Mouse (Mus musculus) midbrain, embryonic 11.5 days (tissue): ENCODE data around the gene Ethe1. TPM values are rescaled to one million over a fixed set of nuclear protein-coding genes. Genes with fewer than 3 reads are reported as not detected.
A peak's percentile ranks its signal among the peaks of the same experiment; 100 is the strongest.

Experiments
- ATAC-seq: fragments of 200-750 bp; cut with Nextera tagmentation; 2 replicates; pipeline ENCODE4 v1.8.0; 2017; ENCODE audit warnings: moderate TSS enrichment, moderate library complexity; ENCODE audit not compliant: low FRiP score
- DNase-seq: peaks from one replicate; pipeline ENCODE4 v3.0.0; 2015; ENCODE audit warnings: low spot score; ENCODE audit errors: missing footprints
- H3K27ac ChIP-seq: fragments of 300-500 bp; sonication (generic); 2 replicates; pipeline ENCODE4 v1.5.1; 2014; ENCODE audit warnings: low read depth, low read length
- H3K27me3 ChIP-seq: fragments of 300-500 bp; sonication (generic); 2 replicates; pipeline ENCODE4 v1.6.1; 2014; ENCODE audit warnings: mild to moderate bottlenecking, low read length, moderate library complexity, mixed read lengths; ENCODE audit not compliant: control insufficient read depth, insufficient read depth
- H3K36me3 ChIP-seq: fragments of 300-500 bp; sonication (generic); 2 replicates; pipeline ENCODE4 v1.6.1; 2014; ENCODE audit warnings: mild to moderate bottlenecking, low read length, moderate library complexity, mixed read lengths; ENCODE audit not compliant: control insufficient read depth, insufficient read depth
- H3K4me1 ChIP-seq: fragments of 300-500 bp; sonication (generic); 2 replicates; pipeline ENCODE4 v1.6.1; 2014; ENCODE audit warnings: low read length; ENCODE audit not compliant: control insufficient read depth, insufficient read depth
- H3K4me2 ChIP-seq: fragments of 300-500 bp; sonication (generic); 2 replicates; pipeline ENCODE4 v1.6.1; 2014; ENCODE audit warnings: mild to moderate bottlenecking, moderate library complexity
- H3K4me3 ChIP-seq: fragments of 300-500 bp; sonication (generic); 2 replicates; pipeline ENCODE4 v1.5.1; 2014; ENCODE audit warnings: low read depth, low read length
- H3K9ac ChIP-seq: fragments of 300-500 bp; sonication (generic); 2 replicates; pipeline ENCODE4 v1.6.1; 2014; ENCODE audit warnings: low read length
- H3K9me3 ChIP-seq: fragments of 300-500 bp; sonication (generic); 2 replicates; pipeline ENCODE4 v1.6.1; 2016; ENCODE audit warnings: low read length; ENCODE audit not compliant: control insufficient read depth
- WGBS: fragments of 180-500 bp; shearing (Covaris S2); extraction: QIAGEN DNeasy Blood & Tissue Kit; methylation state at CpG from one replicate; pipeline ENCODE4 v1.1.7; 2014; 5-methylcytosine and 5-hydroxymethylcytosine counted together
- polyA plus RNA-seq: library from polyadenylated mRNA; unstranded; fragments of >200 nt; fragmentation: Nextera tagmentation; extraction: Ambion mirVana; gene quantifications from 2 replicates; pipeline ENCODE4 v1.2.1, GENCODE M21; 2014

The Ethe1 gene
- polyA plus RNA-seq, 1 experiment from 2014 or later: 18.8 TPM

GRCm38 (mm10) chr7:24600941-24601597 lies 13.7 kb downstream of the Ethe1 start:
- peak; percentile 92 for ATAC-seq

GRCm38 (mm10) chr7:24605561-24605960 lies 18.2 kb downstream of the Ethe1 start:
- H3K4me1 ChIP-seq: peaks cover 6% of the 10 kb centered on the region
- H3K9me3 ChIP-seq: no peaks in the 10 kb centered on the region
- no peak for ATAC-seq
- H3K4me2 ChIP-seq: no peak overlapping the region
- no peak overlapping the region for H3K27ac ChIP-seq
- no peaks in the 10 kb centered on the region for H3K36me3 ChIP-seq
- H3K9ac ChIP-seq: no peak overlapping the region
- H3K4me3 ChIP-seq: no peak overlapping the region
- WGBS: 88% methylated on average over 7 of the region's 7 CpGs
- no peak for DNase-seq
- H3K27me3 ChIP-seq: peaks cover 14% of the 10 kb centered on the region

More at GRCm38 (mm10) chr7:24600941-24601597, 13.7 kb downstream of the Ethe1 start:
- Histone ChIP-seq H3K4me2 (peak overlapping the region; percentile 30), H3K4me1 (0 out of 2 replicates have a peak, but pooled peaks cover 2% of the 10 kb centered on the region), H3K36me3 (no peaks in the 10 kb centered on the region), H3K9me3 (no peaks in the 10 kb centered on the region), H3K27ac (no peak overlapping the region), H3K27me3 (no peaks in the 10 kb centered on the region), H3K9ac (peak overlapping the region; percentile 39; the same call in 1 of the 2 replicates), H3K4me3 (no peak overlapping the region)
- WGBS: 8% methylated on average over 13 of the region's 13 CpGs
- DNase-seq: peak; percentile 100

DNA sequence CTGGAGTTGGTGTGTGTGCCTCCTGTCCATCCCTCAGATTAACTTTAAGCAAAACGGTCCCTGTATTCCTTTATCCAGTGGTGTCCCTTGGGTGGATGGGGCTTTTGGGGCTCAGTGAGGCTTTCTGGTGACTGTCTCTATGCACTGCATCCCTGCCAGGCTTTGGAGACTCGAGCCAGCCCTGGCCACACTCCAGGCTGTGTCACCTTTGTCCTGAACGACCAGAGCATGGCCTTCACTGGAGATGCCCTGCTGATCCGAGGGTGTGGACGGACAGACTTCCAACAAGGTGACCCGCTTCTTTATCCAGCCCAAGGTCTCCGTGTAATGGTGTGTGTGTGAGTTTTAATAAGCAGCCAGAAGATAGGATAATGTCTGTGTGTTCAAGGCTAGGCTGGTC lies 18.7 kb downstream of the Ethe1 start:
- Histone ChIP-seq H3K27me3 (peaks cover 19% of the 10 kb centered on the region), H3K9ac (no peak overlapping the region), H3K4me3 (no peak overlapping the region), H3K36me3 (no peaks in the 10 kb centered on the region), H3K9me3 (no peaks in the 10 kb centered on the region), H3K27ac (no peak overlapping the region), H3K4me2 (no peak overlapping the region), H3K4me1 (peaks cover 9% of the 10 kb centered on the region)
- no peak for DNase-seq
- no peak for ATAC-seq
- WGBS: 74% methylated on average over 7 of the region's 7 CpGs

GRCm38 (mm10) chr7:24608017-24608416 lies 20.7 kb downstream of the Ethe1 start:
- ATAC-seq (peak; percentile 63; the same call in 1 of the 2 replicates), DNase-seq (no peak)
- H3K9ac ChIP-seq: no peak overlapping the region
- H3K27ac ChIP-seq: no peak overlapping the region
- peaks cover 38% of the 10 kb centered on the region for H3K27me3 ChIP-seq
- no peaks in the 10 kb centered on the region for H3K9me3 ChIP-seq
- 45% methylated on average over 6 of the region's 6 CpGs for WGBS
- no peak overlapping the region for H3K4me3 ChIP-seq
- H3K36me3 ChIP-seq: no peaks in the 10 kb centered on the region
- H3K4me1 ChIP-seq: peaks cover 11% of the 10 kb centered on the region
- H3K4me2 ChIP-seq: no peak overlapping the region

- Histone ChIP-seq H3K27ac (no peak overlapping the region), H3K4me3 (no peak overlapping the region), H3K9me3 (no peaks in the 10 kb centered on the region), H3K9ac (no peak overlapping the region), H3K36me3 (no peaks in the 10 kb centered on the region), H3K27me3 (peaks cover 43% of the 10 kb centered on the region), H3K4me1 (peaks cover 11% of the 10 kb centered on the region), H3K4me2 (no peak overlapping the region)
- 74% methylated on average over 8 of the region's 8 CpGs for WGBS
- no peak for DNase-seq
- no peak for ATAC-seq
These were observed 21.2 kb downstream of the Ethe1 start for GRCm38 (mm10) chr7:24608561-24608960.

DNA sequence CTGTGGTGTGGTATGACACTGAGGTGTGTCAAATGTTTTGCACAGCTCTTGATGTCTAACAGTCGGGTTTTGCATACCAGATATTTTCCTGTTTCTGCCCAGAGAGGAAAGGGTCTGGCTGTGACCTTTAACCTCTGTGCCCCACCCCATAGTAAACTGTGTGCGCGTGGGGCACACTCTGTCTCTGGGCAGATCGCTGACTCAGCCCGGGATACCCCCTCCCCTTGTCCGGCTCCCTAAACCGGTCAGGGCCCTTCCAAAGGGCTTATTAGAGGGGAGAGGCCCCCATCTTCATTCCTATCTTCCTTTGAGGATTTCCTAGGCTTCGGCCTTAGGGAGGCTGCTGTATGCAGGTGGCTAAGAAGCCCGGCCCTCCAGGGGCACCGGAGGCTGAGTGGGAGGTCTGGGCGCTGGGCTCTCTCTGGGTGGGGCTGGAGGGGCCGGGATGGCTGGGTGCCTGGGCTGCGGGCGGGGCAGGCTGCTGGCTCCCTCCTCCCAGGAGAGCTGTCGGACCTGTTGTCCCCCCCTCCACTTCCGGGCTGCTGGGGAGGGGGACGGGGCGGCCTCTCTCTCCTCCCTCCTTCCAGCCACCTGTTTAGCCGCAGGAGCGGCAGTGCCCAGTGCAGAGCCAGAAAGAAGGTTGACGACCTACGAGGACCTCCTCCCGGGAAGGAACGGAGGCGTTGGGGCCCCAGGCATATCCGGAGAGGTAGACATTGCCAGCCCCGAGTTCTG lies 23.0 kb downstream of the Ethe1 start, which contains the start of gene Phldb3:
TSS of gene Phldb3 (plus strand) at position 620 of the 735 bp plus-strand sequence.
- DNase-seq (peak; percentile 80), ATAC-seq (peak; percentile 31)
- Histone ChIP-seq H3K27ac (no peak within 1 kb of the TSS), H3K36me3 (no peaks in the 10 kb centered on the region), H3K4me2 (peak within 1 kb of the TSS; percentile 49), H3K9ac (peak within 1 kb of the TSS; percentile 27; the same call in 1 of the 2 replicates), H3K9me3 (no peaks in the 10 kb centered on the region), H3K4me1 (peaks cover 11% of the 10 kb centered on the region), H3K4me3 (peak within 1 kb of the TSS; percentile 31), H3K27me3 (peaks cover 44% of the 10 kb centered on the region)
- 3% methylated on average over 24 of the region's 27 CpGs for WGBS

DNA sequence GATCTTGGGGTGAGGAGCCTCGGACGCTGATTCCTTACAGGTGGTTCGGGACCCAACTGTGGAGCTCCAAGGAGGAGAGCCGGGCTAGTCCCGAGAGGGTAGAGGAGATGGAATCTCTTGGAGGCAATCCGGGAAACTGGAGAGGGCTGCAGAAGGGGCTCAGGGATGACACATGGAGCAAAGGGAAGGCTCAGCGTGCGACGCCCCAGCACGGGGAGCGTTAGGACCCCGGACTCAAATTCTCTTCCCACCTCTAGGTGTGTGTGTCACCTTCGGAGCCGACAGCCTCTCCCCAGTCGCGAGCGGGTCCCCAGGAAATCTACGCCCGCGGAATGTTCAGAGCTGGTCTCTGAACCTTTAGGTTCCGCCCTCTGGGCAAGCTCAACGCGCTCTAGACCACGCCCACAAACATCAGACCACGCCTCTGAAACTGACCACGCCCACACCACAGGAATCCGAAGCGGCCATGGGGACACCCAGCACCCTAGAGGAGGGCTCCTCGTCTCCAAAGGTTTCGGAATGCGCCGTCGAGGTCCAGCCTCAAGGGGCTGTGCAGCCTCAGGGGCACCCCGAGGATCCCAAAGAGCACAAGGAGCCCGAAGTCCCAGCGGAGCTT lies 23.6 kb downstream of the Ethe1 start:
- no peaks in the 10 kb centered on the region for H3K36me3 ChIP-seq
- peak; percentile 59 for ATAC-seq
- peak overlapping the region; percentile 27; the same call in 1 of the 2 replicates for H3K9ac ChIP-seq
- peak; percentile 98 for DNase-seq
- peak overlapping the region; percentile 31 for H3K4me3 ChIP-seq
- H3K9me3 ChIP-seq: no peaks in the 10 kb centered on the region
- peaks cover 11% of the 10 kb centered on the region for H3K4me1 ChIP-seq
- H3K27ac ChIP-seq: no peak overlapping the region
- under 1% methylated on average over 36 of the region's 36 CpGs for WGBS
- peak overlapping the region; percentile 49 for H3K4me2 ChIP-seq
- peaks cover 44% of the 10 kb centered on the region for H3K27me3 ChIP-seq

GRCm38 (mm10) chr7:24611709-24612108 lies 24.4 kb downstream of the Ethe1 start:
- H3K4me2 ChIP-seq: peak overlapping the region; percentile 49
- WGBS: 15% methylated on average over 7 of the region's 7 CpGs
- no peaks in the 10 kb centered on the region for H3K36me3 ChIP-seq
- H3K4me1 ChIP-seq: peaks cover 11% of the 10 kb centered on the region
- no peak overlapping the region for H3K9ac ChIP-seq
- peak overlapping the region; percentile 31; the same call in 1 of the 2 replicates for H3K4me3 ChIP-seq
- no peak overlapping the region for H3K27ac ChIP-seq
- H3K27me3 ChIP-seq: peaks cover 44% of the 10 kb centered on the region
- no peaks in the 10 kb centered on the region for H3K9me3 ChIP-seq
- DNase-seq: peak; percentile 86
- ATAC-seq: no peak
